Mouse (Mus musculus) skeletal muscle tissue, postnatal 0 days (tissue): ENCODE measurements around the gene Chad. TPM values are rescaled to one million over a fixed set of nuclear protein-coding genes. Genes with fewer than 3 reads are reported as not detected.

Source experiments
- polyA plus RNA-seq: library from polyadenylated mRNA; unstranded; fragments of >200 nt; fragmentation: Nextera tagmentation; extraction: Ambion mirVana; gene quantifications from 2 replicates; pipeline ENCODE4 v1.2.1, GENCODE M21; 2015

Chad gene
- 0.17 and 5.2 TPM in 2 replicates for polyA plus RNA-seq

GRCm38 (mm10) chr11:94564437-94565150 is at the start of gene Chad:
Gene Chad (plus strand): TSS chr11:94565047.

GRCm38 (mm10) chr11:94521219-94521843 is 43.5 kb upstream of the Chad start, which contains the start of gene Mycbpap:
Gene Mycbpap (minus strand): TSS chr11:94521742.

GRCm38 (mm10) chr11:94548888-94549690 is 15.8 kb upstream of the Chad start, which contains the start of gene Rsad1:
Gene Rsad1 (minus strand): TSS chr11:94549255.

GRCm38 (mm10) chr11:94601321-94602281 is 36.8 kb downstream of the Chad start, which contains the start of gene Acsf2:
Gene Acsf2 (minus strand): TSS chr11:94601871.

Other genes with a start within 250 kb of the Chad start
- 47.1 and 50.8 TPM in 2 replicates for gene Luc7l3, start 243.1 kb upstream of the Chad start, polyA plus RNA-seq
- gene Ankrd40, start 237.0 kb upstream of the Chad start, polyA plus RNA-seq, result 40.7 and 42.7 TPM in 2 replicates
- 0.42 and 0.95 TPM in 2 replicates for gene Abcc3, start 172.1 kb upstream of the Chad start, polyA plus RNA-seq
- 2.4 and 2.6 TPM in 2 replicates for gene Cacna1g, start 90.8 kb upstream of the Chad start, polyA plus RNA-seq
- not detected in 2 replicates for gene Spata20, start 78.9 kb upstream of the Chad start, polyA plus RNA-seq
- gene Epn3, start 65.1 kb upstream of the Chad start, polyA plus RNA-seq, result 0.55 and 1.5 TPM in 2 replicates
- gene Mycbpap, start 43.3 kb upstream of the Chad start, polyA plus RNA-seq, result 0.06 and 0.12 TPM in 2 replicates
- 2.3 and 2.5 TPM in 2 replicates for gene Rsad1, start 15.8 kb upstream of the Chad start, polyA plus RNA-seq
- gene Acsf2, start 36.8 kb downstream of the Chad start, polyA plus RNA-seq, result 1.9 and 2.2 TPM in 2 replicates
- gene Lrrc59, start 64.7 kb downstream of the Chad start, polyA plus RNA-seq, result 47.9 and 71.0 TPM in 2 replicates
- gene Mrpl27, start 88.7 kb downstream of the Chad start, polyA plus RNA-seq, result 116 and 125 TPM in 2 replicates
- gene Eme1, start 88.9 kb downstream of the Chad start, polyA plus RNA-seq, result 1.9 and 2.4 TPM in 2 replicates
- gene Xylt2, start 112.5 kb downstream of the Chad start, polyA plus RNA-seq, result 7.1 and 8.7 TPM in 2 replicates
- not detected in 2 replicates for gene Gm11541, start 139.5 kb downstream of the Chad start, polyA plus RNA-seq
- 0.12 and 0.18 TPM in 2 replicates for gene Cdc34b, start 176.7 kb downstream of the Chad start, polyA plus RNA-seq
- gene Tmem92, start 217.7 kb downstream of the Chad start, polyA plus RNA-seq, result not detected in 2 replicates